Mouse (Mus musculus): ENCODE data around the gene Camkmt.
A peak's percentile ranks its signal among the peaks of the same experiment; 100 is the strongest.

The Camkmt gene

GRCm38 (mm10) chr17:85089621-85090020, 731 bp upstream of the Camkmt start:
- no peak for DNase-seq (ENCODE audit: low spot score in 2 of 2)

GRCm38 (mm10) chr17:85091762-85092161, 1.4 kb downstream of the Camkmt start:
- no peak for DNase-seq (ENCODE audit: low spot score in 2 of 2)

- DNase-seq (ENCODE audit: low spot score in 2 of 2): no peak
These were observed 6.0 kb downstream of the Camkmt start for GRCm38 (mm10) chr17:85096396-85096795.

- no peak for DNase-seq (ENCODE audit: low spot score in 2 of 2)
These were observed 8.4 kb downstream of the Camkmt start for GRCm38 (mm10) chr17:85098677-85099323.

GRCm38 (mm10) chr17:85100232-85100631, 9.9 kb downstream of the Camkmt start:
- DNase-seq (ENCODE audit: low spot score in 2 of 2): no peak

- no peak for DNase-seq (ENCODE audit: low spot score in 2 of 2)
These were observed 11.4 kb downstream of the Camkmt start for GRCm38 (mm10) chr17:85101751-85102150.

- no peak for DNase-seq (ENCODE audit: low spot score in 2 of 2)
These were observed 13.0 kb downstream of the Camkmt start for GRCm38 (mm10) chr17:85103310-85103709.

GRCm38 (mm10) chr17:85110640-85111039, 20.3 kb downstream of the Camkmt start:
- no peak for DNase-seq (ENCODE audit: low spot score in 2 of 2)

GRCm38 (mm10) chr17:85113441-85113840, 23.1 kb downstream of the Camkmt start:
- DNase-seq (ENCODE audit: low spot score in 2 of 2): no peak

GRCm38 (mm10) chr17:85116643-85117042, 26.3 kb downstream of the Camkmt start:
- DNase-seq (ENCODE audit: low spot score in 2 of 2): peak in 1 of 2 experiments; percentile 25

GRCm38 (mm10) chr17:85138393-85138792, 48.0 kb downstream of the Camkmt start:
- DNase-seq (ENCODE audit: low spot score in 2 of 2): no peak

- no peak for DNase-seq (ENCODE audit: low spot score in 2 of 2)
These were observed 51.3 kb downstream of the Camkmt start for GRCm38 (mm10) chr17:85141621-85142020.

- no peak for DNase-seq (ENCODE audit: low spot score in 2 of 2)
These were observed 52.3 kb downstream of the Camkmt start for GRCm38 (mm10) chr17:85142495-85143111.

GRCm38 (mm10) chr17:85144141-85144540, 53.8 kb downstream of the Camkmt start:
- DNase-seq (ENCODE audit: low spot score in 2 of 2): no peak

GRCm38 (mm10) chr17:85148348-85148747, 58.0 kb downstream of the Camkmt start:
- no peak for DNase-seq (ENCODE audit: low spot score in 2 of 2)

- no peak for DNase-seq (ENCODE audit: low spot score in 2 of 2)
These were observed 58.9 kb downstream of the Camkmt start for GRCm38 (mm10) chr17:85149211-85149738.

GRCm38 (mm10) chr17:85151264-85151663, 60.9 kb downstream of the Camkmt start:
- DNase-seq (ENCODE audit: low spot score in 2 of 2): no peak

GRCm38 (mm10) chr17:85158202-85158601, 67.8 kb downstream of the Camkmt start:
- no peak for DNase-seq (ENCODE audit: low spot score in 2 of 2)

GRCm38 (mm10) chr17:85159526-85159925, 69.2 kb downstream of the Camkmt start:
- no peak for DNase-seq (ENCODE audit: low spot score in 2 of 2)

- DNase-seq (ENCODE audit: low spot score in 2 of 2): no peak
These were observed 70.4 kb downstream of the Camkmt start for GRCm38 (mm10) chr17:85160786-85161185.

- no peak for DNase-seq (ENCODE audit: low spot score in 2 of 2)
These were observed 72.4 kb downstream of the Camkmt start for GRCm38 (mm10) chr17:85162569-85163271.

GRCm38 (mm10) chr17:85163272-85163610, 72.9 kb downstream of the Camkmt start:
- no peak for DNase-seq (ENCODE audit: low spot score in 2 of 2)

- DNase-seq (ENCODE audit: low spot score in 2 of 2): no peak
These were observed 78.4 kb downstream of the Camkmt start for GRCm38 (mm10) chr17:85168761-85169160.

All from spleen, postnatal 14 days (tissue).